Mouse (Mus musculus) heart, postnatal 0 days (tissue): ENCODE data around the gene Il19.

Experiments
- CTCF ChIP-seq: IDR thresholded peaks from 2 replicates; pipeline ENCODE4 v1.5.1; 2016; ENCODE audit warnings: antibody characterized with exemption, control low read depth, low read depth
- EP300 ChIP-seq: IDR thresholded peaks from 2 replicates; pipeline ENCODE4 v1.6.1; 2016; ENCODE audit warnings: antibody characterized with exemption, low read depth

- TF ChIP-seq EP300 (no peak), CTCF (no peak)
Measured at GRCm38 (mm10) chr1:130940065-130940687, at the start of gene Il19.
